Mouse (Mus musculus) cerebellum, postnatal 14 days (tissue): ENCODE results near the gene Ppp1r13b.

ENCODE experiments used
- DNase-seq, 2 experiments: peaks; one replicate each; pipeline ENCODE4 v3.0.0; 2021; ENCODE audit warnings: mixed read lengths in 2 of 2

The Ppp1r13b gene

DNA sequence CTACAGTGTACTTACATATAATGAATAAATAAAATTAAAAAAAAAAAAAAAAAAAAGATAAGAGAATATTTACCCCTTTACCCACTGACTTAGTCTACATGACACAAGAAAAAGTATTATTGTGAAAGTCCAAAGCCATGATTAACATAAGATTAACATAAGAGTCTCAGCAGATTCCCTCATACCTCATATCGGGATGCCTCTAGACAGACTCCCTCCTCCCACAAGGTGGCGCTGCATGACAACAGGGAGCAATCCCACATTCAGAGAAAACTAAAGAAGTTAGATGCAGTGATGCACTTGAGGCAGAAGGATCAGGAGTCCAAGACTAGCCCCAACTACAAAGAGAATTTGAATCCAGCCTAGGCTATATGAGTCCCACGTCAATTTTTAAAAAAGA lies 29.7 kb downstream of the Ppp1r13b start:
- peak; percentile 91 to 96 for DNase-seq

DNA sequence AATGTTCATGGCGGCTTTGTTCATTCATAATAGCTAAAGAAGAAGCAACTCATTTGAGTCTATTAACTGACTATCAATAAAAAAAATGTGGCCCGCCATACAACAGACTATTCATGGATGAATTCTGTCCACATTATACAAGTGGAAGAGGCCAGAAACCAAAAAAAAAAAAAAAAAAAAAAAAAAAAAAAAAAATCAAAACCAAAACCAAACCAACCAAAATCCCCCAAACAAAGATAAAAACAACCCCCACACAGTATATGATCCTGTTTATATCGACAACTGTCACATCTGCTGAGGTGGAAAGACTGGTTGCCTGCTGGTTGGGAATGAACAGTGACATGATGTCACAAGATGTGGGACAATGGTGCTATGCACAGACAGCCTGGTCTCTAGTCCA lies 32.4 kb downstream of the Ppp1r13b start:
- no peak for DNase-seq

DNA sequence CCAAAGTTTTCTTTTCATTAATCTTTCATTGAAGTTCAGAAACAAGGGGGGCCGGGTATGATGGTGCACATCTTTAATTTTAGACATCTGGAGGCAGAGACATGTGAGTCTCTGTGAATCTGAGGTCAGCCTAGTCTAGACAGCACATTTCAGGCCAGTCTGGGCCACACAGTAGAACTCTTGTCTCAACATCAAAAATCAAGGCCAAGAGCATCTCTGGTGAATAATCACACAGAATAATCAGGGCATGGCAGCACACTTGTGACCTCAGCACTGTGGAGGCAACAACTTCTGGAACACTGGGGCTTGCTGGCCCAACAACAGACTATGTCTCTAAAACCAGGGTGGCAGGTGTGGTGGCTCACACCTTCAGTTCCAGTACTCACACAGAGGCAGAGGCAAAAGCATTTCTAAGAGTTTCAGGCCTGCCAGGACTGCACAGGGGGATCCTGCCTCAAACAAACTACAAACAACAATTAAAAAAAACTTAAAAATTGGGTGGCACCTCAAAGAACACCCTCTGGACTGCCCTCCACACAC lies 33.2 kb downstream of the Ppp1r13b start:
- no peak for DNase-seq

DNA sequence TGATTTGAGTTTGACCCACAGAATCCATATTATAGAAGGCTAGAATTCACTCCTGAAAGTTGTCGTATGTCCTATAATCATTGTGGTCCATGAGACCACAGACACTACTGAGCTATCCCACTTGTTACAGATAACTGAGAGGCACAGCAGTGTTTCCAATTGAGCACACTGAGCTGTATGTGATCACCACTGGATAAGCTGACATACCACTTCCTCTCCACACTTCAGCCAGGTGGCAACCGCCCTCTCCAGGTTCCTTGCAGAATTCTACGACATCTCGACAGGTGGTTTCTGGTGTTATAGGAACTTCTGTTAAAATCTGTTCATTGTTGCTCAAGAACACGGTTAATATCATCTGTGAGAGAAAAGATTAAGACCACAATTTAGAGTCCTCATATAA lies 35.8 kb downstream of the Ppp1r13b start:
- no peak for DNase-seq

DNA sequence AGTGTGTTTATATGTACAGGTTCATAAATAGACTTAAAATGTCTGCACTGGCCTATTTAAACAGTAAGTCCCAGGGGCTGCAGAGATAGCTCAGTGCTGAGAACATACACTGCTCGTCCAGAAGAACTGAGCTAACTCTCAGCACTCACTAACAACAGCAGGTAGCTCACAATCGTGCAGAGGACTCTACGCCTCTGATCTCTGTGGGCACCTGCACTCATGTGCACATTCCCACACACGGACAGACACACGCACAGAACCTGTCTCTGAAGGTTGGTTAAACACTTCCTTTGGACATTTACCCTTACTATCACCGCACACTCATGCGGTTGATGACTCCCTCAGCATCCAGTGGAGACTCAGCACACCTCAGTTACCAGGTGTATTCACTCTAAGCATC lies 37.1 kb downstream of the Ppp1r13b start:
- DNase-seq: no peak

DNA sequence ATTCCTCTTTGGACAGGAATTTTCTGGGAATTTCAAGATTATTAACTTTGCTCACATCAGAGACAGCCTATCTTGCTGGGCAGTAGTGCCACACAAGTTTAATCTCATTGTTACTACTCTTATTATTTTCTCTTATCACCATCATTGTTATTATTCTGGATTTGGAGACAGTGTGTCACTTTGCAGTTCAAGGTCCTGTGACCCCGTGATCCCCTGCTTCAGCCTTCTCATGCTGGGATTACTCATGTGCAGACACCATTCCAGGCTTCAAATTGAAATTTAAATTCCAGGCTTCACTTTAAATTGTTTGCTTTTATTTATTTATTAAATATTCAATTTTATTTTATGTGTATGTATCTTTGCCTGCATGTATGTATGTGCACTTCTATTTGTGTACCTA lies 38.1 kb downstream of the Ppp1r13b start:
- DNase-seq: no peak

DNA sequence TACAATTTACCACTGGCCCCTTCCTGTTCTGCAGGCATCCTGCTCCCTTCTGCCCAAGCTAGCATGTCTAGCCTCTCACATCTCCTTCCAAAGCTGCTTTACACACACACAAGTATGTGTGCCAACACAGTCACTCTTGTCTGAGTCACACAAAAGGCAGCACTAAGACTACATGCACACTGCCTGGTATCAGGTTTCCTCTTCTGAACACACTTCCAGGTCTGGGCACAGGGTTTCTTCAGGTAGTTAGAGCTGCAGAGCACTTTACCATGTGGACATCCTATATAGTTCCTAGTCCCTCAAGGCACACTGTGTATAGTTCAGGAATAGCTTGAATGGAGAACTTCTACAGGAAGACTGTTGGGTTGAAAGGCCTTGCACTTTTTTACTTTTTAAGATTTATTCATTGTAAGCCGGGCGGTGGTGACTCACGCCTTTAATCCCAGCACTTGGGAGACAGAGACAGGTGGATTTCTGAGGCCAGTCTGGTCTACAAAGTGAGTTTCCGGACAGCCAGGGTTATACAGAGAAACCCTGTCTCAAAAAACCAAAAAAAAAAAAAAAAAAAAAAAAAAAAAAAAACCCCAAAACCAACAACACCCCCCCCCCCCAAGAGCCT lies 43.6 kb downstream of the Ppp1r13b start:
- no peak for DNase-seq

DNA sequence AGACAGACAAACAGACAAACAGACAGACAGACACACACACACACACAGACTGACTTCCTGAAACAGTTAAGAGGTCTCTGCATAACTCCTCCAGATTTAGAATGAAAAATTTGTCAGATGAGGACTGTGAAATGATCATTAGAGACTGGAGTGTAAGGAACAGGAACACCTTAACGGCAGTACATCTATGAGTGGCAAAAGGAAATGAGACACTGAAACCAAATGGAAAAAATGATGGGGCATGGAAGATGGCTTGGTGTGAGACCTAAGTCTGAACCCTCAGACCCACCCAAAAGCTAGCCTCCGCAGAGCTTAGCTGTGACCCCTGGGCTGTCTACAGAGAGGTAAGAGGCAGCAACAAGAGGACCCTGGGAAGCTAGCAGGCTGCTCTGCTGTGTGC lies 52.5 kb downstream of the Ppp1r13b start:
- no peak for DNase-seq

DNA sequence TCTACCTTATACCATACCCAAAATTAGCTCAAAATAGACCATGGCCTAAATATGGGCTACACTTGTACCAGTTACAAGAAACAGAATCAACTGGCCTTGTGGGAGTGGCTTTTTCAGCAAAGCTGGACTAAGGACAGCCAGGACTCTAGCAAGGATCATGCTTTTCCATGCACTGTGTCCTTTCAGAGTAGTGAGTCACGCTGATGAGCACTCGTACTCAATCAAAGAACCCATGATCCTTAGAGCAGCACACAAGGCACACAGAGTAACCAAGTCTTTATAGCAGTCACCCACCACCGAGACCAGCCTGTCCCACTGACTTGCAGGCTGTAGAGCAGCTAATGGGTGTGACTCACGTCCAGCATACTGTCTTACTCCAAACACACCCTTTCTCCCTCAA lies 54.4 kb downstream of the Ppp1r13b start:
- no peak for DNase-seq

DNA sequence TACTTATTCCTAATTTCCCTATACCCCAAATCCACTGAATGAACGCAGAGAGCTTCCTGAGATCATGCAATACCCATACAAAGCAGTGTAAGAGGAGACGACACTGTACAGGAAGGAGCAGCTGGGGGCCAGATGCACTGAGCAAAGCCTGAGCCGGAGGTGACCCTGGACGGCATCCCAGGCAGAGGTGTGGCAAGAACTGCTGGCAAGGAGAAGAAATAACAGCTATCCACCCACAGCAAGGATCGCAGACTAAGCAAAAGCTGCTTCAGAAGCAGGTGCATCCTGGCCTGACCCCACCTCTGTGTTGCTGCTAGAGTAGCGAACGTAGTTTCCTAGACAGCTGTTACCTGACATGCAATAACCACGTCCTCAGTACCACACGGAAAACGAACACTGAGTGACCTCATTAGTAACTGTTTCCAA lies 54.9 kb downstream of the Ppp1r13b start:
- DNase-seq: no peak

DNA sequence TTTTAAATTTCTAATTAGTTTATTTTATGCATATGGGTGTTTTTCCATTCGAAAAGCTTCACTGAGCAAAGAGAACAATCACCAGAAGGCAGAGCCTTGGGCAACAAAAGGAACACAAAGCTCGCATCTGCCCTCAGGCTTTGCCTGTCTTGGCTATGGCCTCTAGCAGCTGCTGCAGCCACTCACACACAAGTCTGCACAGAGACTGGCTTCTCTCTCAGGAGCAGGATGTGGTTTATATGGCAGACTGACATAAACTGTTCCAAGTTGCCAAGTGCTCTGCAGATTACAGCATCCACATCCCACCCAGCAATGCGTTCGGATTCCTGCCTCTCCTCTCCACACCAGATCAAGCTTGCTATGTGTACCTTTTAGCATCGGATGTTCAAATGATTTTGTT lies 56.2 kb downstream of the Ppp1r13b start:
- DNase-seq: peak; percentile 28 to 33

DNA sequence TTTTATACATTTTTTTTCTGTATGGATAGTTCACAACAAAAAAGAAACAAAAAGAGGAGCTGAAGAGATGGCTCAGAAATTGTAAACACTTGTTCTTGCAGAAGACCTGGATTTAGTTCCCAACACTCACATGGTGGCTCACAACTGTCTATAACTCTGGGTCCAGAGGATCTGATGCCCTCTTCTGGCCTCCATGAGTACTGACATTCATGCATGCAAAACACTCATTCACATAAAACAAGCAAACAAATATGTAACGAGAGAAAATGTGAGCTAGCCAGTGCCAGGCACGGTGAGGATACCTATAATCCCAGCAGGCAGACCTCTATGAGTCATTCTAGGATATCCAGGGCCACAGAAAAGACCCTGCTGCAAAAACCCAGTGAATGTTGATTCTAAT lies 56.7 kb downstream of the Ppp1r13b start:
- DNase-seq: peak in 1 of 2 experiments; percentile 31

DNA sequence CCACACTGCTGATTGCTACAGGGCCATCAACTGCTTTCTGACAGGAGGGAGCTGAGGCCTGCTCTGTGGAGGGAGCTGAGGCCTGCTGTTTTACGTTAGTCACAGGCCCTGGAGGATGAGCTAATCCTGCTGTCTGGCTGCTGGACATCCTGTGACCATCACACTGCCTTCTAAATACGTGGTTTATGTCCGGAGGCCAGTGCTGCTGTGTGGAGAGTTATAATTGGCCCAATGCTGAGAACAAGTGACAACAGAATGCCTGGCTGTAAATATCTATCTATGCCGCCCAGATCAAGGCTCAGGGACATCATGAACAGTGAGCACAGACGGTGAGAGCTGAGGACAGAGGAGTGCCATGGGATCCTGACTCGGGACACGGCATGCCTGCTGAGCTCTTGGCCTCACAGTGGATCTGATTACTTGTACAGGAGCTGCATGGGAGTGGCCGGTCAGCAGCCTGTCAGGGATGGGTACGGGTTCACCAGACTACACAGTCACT lies 59.6 kb downstream of the Ppp1r13b start:
- peak; percentile 50 to 56 for DNase-seq

DNA sequence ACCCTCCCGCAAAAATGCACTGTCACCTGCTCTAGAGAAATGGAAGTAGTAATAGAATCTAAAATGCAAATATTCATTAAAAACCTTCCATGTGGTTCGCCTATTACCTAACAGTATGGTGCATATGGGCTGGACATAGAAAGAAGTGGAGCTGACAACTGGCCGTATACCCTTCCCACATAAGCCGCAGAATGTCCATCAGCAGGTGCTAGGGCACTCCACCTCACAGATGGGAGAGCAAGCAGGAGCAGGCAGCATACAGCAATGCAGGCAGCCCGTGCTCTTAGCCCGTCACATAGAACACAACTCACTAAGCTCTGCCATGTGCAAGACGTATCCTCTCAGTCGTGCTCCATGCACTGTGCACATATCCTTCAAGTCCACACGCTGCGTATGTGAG lies 61.1 kb downstream of the Ppp1r13b start:
- DNase-seq: no peak

DNA sequence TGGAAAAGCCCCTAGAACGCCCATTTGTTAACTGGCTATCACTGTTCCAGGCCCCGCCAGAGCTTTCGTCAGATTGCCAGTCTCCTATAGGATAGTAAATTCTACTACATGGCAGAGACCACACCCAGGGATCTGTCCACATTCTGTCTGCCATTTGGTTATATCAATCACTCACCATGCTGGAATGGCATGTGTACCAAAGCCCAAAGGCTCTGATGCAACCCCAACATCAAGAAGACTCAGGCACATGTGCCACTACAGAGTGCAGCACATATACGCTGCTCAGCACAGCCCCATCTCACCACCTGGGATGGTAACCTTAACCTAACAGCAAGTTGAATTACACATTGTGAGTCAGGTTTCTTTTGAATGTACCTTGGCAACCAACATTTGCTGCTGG lies 62.0 kb downstream of the Ppp1r13b start:
- DNase-seq: no peak

DNA sequence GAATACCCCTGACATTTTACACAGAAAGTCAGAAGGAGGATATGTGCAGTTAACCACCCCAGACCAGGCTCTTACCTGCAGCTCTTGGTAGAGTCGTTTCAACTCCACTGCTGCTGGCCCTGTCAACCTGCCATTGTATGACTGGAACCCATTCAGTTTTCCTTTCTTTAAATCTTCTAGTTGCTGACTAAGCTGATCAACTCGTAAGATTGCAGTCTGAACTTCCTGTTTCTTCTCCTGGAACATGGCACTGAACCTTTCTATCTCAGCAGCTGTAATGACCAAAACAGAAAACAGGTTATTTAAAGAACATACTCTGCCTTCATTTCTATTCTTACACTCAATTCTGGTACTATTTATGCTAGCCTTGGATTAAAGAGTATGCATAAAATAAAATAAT lies 64.4 kb downstream of the Ppp1r13b start:
- DNase-seq: no peak

DNA sequence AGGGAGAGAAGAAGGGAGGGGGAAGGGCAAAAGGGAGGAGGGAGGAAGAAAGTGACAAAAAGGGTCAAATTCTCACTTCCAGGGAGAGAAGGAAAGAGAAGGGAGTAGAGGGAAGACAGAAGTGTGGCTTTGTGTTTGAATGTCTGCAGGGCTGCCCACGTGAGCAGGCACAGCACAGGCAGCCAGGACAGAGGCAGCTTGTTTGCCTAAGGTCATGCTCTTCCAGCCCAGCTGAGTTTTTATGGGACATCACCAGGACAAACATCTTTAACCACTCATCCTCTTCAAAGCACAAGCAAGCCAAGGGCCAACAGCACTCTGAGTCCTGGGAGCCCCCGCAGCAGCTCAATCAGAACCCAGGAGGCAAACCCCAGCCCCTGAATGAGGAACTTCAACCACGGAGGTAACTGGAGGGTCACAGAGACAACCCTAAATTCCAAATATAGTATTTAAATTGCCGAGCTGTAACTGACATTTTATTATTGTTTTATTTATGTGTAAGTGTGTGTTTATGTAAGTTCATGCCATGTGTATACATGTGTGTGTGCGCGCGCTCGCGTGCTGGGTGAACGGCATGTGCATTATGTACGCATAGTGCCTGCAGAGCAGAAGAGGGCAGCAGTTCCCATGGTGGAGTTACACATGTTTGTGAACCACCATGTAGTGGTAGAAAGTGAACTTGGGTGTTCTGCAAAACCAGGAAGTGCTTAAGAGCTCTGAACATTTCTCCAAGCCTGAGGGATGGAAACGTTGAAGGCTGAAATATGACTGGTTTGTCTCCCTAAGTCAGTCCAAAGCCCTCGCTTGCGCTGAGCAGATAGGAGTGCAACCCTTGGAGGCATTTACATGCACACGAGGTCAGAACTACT lies 65.1 kb downstream of the Ppp1r13b start:
- DNase-seq: no peak

DNA sequence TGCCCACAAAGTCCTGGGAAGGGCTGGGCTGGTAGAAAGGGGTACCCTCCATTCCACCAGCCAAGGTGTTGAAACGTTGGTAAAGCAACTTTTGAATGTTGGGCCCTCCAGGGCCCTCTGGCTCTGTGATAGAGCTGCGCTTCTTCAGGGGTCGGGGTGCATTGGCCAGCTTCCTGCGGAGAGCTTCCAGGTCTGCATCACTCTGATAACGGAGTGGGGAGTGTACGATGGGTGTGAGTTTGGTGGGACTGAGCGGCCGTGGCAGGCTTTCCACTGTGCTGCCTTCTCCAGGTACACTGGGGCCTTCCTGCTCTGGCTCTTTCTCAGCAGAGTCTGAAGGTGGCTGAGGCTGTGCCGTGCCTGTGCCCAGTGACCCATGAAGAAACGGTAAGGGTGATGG lies 74.5 kb downstream of the Ppp1r13b start:
- no peak for DNase-seq

DNA sequence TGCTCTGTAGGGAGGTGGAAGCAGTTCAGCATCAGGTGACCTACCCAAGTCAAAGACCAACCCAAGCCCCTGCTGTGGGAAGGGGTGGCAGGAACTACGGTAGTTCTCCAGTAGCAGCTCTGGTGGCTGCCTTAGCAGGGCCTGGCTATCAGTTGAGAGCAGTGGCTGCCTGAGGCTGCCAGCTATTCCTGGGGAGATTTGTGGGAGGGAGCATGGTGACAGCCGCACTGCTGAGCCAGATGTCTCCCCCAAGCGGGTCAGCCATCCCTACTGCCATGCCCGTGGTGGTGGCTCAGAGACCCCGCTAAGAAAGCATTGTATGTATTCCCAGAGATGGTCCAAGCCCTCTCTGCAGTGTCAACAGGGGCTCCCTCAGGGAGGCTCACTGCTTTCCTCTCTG lies 75.3 kb downstream of the Ppp1r13b start:
- no peak for DNase-seq

DNA sequence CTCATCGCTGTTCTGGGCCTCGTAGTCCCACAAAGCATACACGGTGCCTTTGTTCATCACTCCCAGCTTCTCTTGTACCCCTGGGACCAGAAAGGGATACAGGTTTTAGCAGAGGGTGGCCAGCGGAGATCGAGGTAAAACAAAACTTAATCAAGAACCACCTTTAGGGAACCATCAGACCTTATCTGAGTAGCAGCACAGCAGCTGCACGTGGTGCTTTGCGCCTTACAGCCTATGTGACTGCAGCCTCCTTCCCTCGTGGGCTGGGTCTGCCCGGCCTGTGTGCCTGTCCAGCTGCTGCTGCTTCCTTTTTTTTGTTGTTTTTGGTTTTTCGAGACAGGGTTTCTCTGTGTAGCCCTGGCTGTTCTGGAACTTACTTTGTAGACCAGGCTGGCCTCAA lies 77.5 kb downstream of the Ppp1r13b start:
- DNase-seq: no peak

DNA sequence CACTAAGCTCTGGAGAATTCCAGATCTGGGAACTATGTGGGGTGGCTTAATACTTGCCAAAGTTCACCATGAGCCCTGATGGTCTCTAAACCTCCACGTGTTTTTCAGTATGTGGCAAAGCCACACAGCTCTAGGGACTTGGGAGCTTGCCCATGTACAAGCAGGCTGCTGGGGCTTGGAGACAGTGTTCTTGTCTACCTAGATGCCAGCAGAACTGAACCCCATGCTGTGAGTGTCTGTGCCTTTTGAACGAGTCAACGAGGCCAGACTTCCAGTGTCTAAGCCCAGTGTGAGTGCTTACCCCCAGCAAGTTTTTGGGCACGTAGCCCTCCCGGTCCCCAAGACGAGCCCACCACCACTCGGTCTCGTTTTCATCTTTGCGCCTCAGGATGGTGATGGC lies 78.0 kb downstream of the Ppp1r13b start:
- DNase-seq: peak; percentile 74 to 75

DNA sequence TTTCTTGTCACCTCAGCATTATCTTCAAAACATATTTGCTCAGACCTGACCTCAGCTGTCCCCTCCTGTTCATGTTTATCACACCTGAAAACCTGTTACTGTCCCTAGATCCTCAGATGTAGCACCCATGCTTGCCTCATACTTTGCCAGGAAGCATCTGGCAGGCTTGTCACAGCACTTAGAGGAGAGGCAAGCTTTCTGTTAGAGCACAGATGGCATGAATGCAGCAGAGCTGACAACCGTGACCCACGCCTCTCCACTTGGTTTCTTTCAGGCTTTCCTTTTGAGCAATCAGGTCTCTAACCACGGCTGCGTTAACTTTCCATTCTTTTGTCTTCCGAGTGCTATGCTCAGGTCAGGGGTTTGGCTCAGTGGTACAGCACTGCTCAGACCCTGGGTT lies 78.5 kb downstream of the Ppp1r13b start:
- no peak for DNase-seq

DNA sequence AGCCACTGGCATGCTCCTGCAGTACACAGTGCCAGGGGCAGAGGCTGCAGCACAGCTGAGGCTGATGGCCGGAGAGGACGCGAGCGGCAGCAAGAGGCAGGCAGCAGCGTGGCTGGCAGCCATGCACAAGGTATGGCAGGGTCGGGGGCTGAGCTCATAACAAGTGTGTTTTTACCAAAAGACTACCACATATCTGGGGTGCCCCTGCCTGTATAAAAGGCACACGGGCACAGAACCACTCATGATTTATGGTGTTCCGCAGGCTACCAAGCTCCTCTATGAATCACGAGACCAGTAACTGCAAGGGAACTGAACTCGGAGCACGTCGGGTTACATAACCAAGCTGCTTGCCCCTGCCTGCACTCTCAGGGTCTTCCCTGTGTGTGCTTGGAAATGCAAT lies 80.4 kb downstream of the Ppp1r13b start:
- no peak for DNase-seq

DNA sequence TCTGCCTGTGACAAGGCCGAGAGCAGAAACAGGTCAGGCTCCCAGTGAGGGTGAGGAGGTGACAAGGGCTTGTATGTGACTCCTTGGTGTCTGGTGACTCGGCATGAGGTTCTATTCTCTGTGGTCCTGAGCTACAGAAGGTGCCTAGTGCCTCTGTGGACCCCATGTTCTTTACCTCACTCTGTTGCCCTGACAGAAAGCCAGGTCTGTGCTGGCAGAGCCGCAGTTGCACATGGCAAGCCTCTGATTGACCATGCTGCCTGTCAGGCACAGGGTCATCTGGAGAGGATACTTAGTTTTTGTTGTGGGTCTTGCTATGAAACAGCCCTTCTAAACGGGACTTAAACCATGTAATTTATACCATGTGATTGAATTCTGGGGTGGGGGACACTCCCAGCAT lies 86.0 kb downstream of the Ppp1r13b start:
- peak; percentile 71 to 75 for DNase-seq
